Mouse (Mus musculus) inflammation-experienced regulatory T-cells, adult 6 months (primary cell): ENCODE data around the gene Ppil1. TPM values are rescaled to one million over a fixed set of nuclear protein-coding genes. Genes with fewer than 3 reads are reported as not detected.
A peak's percentile ranks its signal among the peaks of the same experiment; 100 is the strongest.
"Not testable (repeated sequence)": the region's sequence is repeated elsewhere in the genome, so short reads cannot be mapped to it uniquely, and the experiment has no call there.

Source experiments
- ATAC-seq: one replicate; pipeline ENCODE4 v1.8.0; 2017
- polyA plus RNA-seq, 3 experiments: library from polyadenylated mRNA; unstranded; fragments of 100-300 nt; shearing (Covaris generic); gene quantifications; one replicate each; pipeline ENCODE4 v1.2.1; 2017

Ppil1 gene
- polyA plus RNA-seq, 3 experiments from 2014 or later, result 59.0 to 107 (median 62.4) TPM

- no peak for ATAC-seq
Observed at GRCm38 (mm10) chr17:29281541-29281940, 17.6 kb upstream of the Ppil1 start.

GRCm38 (mm10) chr17:29280422-29280821, 16.4 kb upstream of the Ppil1 start:
- peak; percentile 99 for ATAC-seq

- ATAC-seq, result no peak
Observed at GRCm38 (mm10) chr17:29273889-29274288, 9.9 kb upstream of the Ppil1 start.

GRCm38 (mm10) chr17:29273156-29273555, 9.2 kb upstream of the Ppil1 start:
- ATAC-seq, result no peak

- ATAC-seq, result no peak
Observed at GRCm38 (mm10) chr17:29270148-29270698, 6.2 kb upstream of the Ppil1 start.

GRCm38 (mm10) chr17:29269349-29269706, 5.3 kb upstream of the Ppil1 start:
- ATAC-seq, result no peak

GRCm38 (mm10) chr17:29268682-29269348, 4.8 kb upstream of the Ppil1 start, which contains the start of gene BC004004:
Gene BC004004 (plus strand): TSS chr17:29268788.
- ATAC-seq, result peak; percentile 78

GRCm38 (mm10) chr17:29267931-29268681, 4.1 kb upstream of the Ppil1 start:
- no peak for ATAC-seq

GRCm38 (mm10) chr17:29267040-29267439, 3.1 kb upstream of the Ppil1 start:
- not testable (repeated sequence) for ATAC-seq

- ATAC-seq, result no peak
Observed at GRCm38 (mm10) chr17:29264760-29265159, 774 bp upstream of the Ppil1 start.

GRCm38 (mm10) chr17:29263417-29263816, 569 bp downstream of the Ppil1 start:
- ATAC-seq, result no peak

- ATAC-seq, result no peak
Observed at GRCm38 (mm10) chr17:29262259-29262649, 1.7 kb downstream of the Ppil1 start.

GRCm38 (mm10) chr17:29261603-29262258, 2.3 kb downstream of the Ppil1 start:
- ATAC-seq, result no peak

- no peak for ATAC-seq
Observed at GRCm38 (mm10) chr17:29260501-29260900, 3.5 kb downstream of the Ppil1 start.

GRCm38 (mm10) chr17:29259489-29259888, 4.5 kb downstream of the Ppil1 start:
- ATAC-seq, result peak; percentile 39

GRCm38 (mm10) chr17:29258921-29259320, 5.1 kb downstream of the Ppil1 start:
- ATAC-seq, result no peak

- no peak for ATAC-seq
Observed at GRCm38 (mm10) chr17:29258025-29258558, 5.9 kb downstream of the Ppil1 start.

- no peak for ATAC-seq
Observed at GRCm38 (mm10) chr17:29257001-29257511, 6.9 kb downstream of the Ppil1 start.

GRCm38 (mm10) chr17:29256507-29256906, 7.5 kb downstream of the Ppil1 start:
- no peak for ATAC-seq

- ATAC-seq, result not testable (repeated sequence)
Observed at GRCm38 (mm10) chr17:29254784-29255183, 9.2 kb downstream of the Ppil1 start.

- ATAC-seq, result no peak
Observed at GRCm38 (mm10) chr17:29253684-29254083, 10.3 kb downstream of the Ppil1 start.

GRCm38 (mm10) chr17:29253236-29253635, 10.8 kb downstream of the Ppil1 start:
- no peak for ATAC-seq
